Mouse (Mus musculus) lung, adult 2 months (tissue): ENCODE results near the gene Mpped2.

Experiments used
- CTCF ChIP-seq: fragments of 200-500 bp; IDR thresholded peaks from 2 replicates; pipeline ENCODE4 v1.5.1; 2011; ENCODE audit warnings: mild to moderate bottlenecking, low read length, control low read depth; ENCODE audit not compliant: insufficient read depth
- POLR2A ChIP-seq: fragments of 200-500 bp; IDR thresholded peaks from 2 replicates; pipeline ENCODE4 v1.6.1; 2011; ENCODE audit warnings: low read depth, mild to moderate bottlenecking, control low read depth, low read length, borderline replicate concordance; ENCODE audit errors: extremely low read depth

DNA sequence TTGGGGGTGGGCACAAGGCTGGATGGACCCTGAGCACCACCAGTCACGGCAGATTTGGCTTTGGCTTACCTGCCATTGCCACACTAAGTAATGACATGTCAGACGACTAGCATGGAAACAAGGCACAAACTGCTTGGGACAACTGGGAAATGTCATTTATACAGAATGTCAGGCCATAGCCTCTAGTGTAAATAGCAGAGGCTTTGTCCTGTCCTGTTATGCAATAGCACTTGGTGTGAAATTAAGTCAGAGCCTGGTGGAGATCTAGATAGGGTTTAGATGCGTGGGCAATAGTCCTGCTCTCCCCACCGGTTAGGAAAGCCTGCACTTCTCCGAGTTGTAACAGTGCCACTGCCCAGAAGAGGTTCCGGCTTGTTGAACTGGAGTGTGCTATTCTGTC lies 128.8 kb downstream of the Mpped2 start:
- TF ChIP-seq CTCF (no peak), POLR2A (no peak)
